Mouse (Mus musculus) kidney, postnatal 0 days (tissue): Measurements from ENCODE around the gene Ptges3l. TPM values are rescaled to one million over a fixed set of nuclear protein-coding genes. Genes with fewer than 3 reads are reported as not detected.
A peak's percentile ranks its signal among the peaks of the same experiment; 100 is the strongest.
"Not testable (repeated sequence)": the region's sequence is repeated elsewhere in the genome, so short reads cannot be mapped to it uniquely, and the experiment has no call there.

ENCODE experiments used
- ATAC-seq: fragments of 200-750 bp; cut with Nextera tagmentation; replicated peaks from 2 replicates; pipeline ENCODE4 v1.8.0; 2017; ENCODE audit warnings: low read depth, moderate number of reproducible peaks, moderate TSS enrichment, moderate library complexity; ENCODE audit not compliant: low FRiP score
- DNase-seq: peaks from one replicate; pipeline ENCODE4 v3.0.0-alpha.2; 2016; ENCODE audit warnings: low spot score
- H3K27ac ChIP-seq: fragments of 300-500 bp; sonication (generic); 2 replicates; pipeline ENCODE4 v1.5.1; 2014; ENCODE audit warnings: mild to moderate bottlenecking
- H3K27me3 ChIP-seq: fragments of 300-500 bp; sonication (generic); 2 replicates; pipeline ENCODE4 v1.6.1; 2014; ENCODE audit warnings: low read length, mixed read lengths; ENCODE audit not compliant: insufficient read depth
- H3K36me3 ChIP-seq: fragments of 300-500 bp; sonication (generic); 2 replicates; pipeline ENCODE4 v1.6.1; 2014; ENCODE audit warnings: low read length, mixed read lengths; ENCODE audit not compliant: insufficient read depth
- H3K4me1 ChIP-seq: fragments of 300-500 bp; sonication (generic); replicated peaks from 2 replicates; pipeline ENCODE4 v1.6.1; 2014; ENCODE audit warnings: antibody characterized with exemption, low read length, mixed read lengths; ENCODE audit not compliant: insufficient read depth
- H3K4me2 ChIP-seq: fragments of 300-500 bp; sonication (generic); 2 replicates; pipeline ENCODE4 v1.6.1; 2014; ENCODE audit warnings: mild to moderate bottlenecking, low read length, moderate library complexity, mixed read lengths
- H3K4me3 ChIP-seq: fragments of 300-500 bp; sonication (generic); replicated peaks from 2 replicates; pipeline ENCODE4 v1.5.1; 2014; ENCODE audit warnings: low read depth, low read length
- H3K9ac ChIP-seq: fragments of 300-500 bp; sonication (generic); 2 replicates; pipeline ENCODE4 v1.6.1; 2014; ENCODE audit warnings: low read depth, low read length
- H3K9me3 ChIP-seq: fragments of 300-500 bp; sonication (generic); replicated peaks from 2 replicates; pipeline ENCODE4 v1.6.1; 2016; ENCODE audit warnings: low read length, inconsistent platforms, mixed read lengths
- CTCF ChIP-seq: IDR thresholded peaks from 2 replicates; pipeline ENCODE4 v1.5.1; 2016; ENCODE audit warnings: antibody characterized with exemption, low read depth, mild to moderate bottlenecking, moderate library complexity
- WGBS: fragments of 180-500 bp; shearing (Covaris S2); extraction: QIAGEN DNeasy Blood & Tissue Kit; methylation state at CpG from one replicate; pipeline ENCODE4 v1.1.7; 2014; 5-methylcytosine and 5-hydroxymethylcytosine counted together
- polyA plus RNA-seq: library from polyadenylated mRNA; unstranded; fragments of >200 nt; fragmentation: Nextera tagmentation; extraction: Ambion mirVana; gene quantifications from 2 replicates; pipeline ENCODE4 v1.2.1, GENCODE M21; 2015

Ptges3l gene
- polyA plus RNA-seq, 1 experiment from 2014 or later, result 8.7 TPM

- no peak overlapping the region for H3K9ac ChIP-seq
- no peaks in the 10 kb centered on the region for H3K36me3 ChIP-seq
- no peak overlapping the region for H3K4me3 ChIP-seq
- no peak for ATAC-seq
- H3K27ac ChIP-seq, result no peak overlapping the region
- 58% methylated on average over 4 of the region's 4 CpGs for WGBS
- DNase-seq, result no peak
- no peaks in the 10 kb centered on the region for H3K27me3 ChIP-seq
- H3K4me1 ChIP-seq, result peaks cover 9% of the 10 kb centered on the region; the same call in 1 of the 2 replicates
- no peak for TF ChIP-seq CTCF
- H3K9me3 ChIP-seq, result no peaks in the 10 kb centered on the region
- peak overlapping the region; percentile 92 for H3K4me2 ChIP-seq
These were observed 44.0 kb upstream of the Ptges3l start for GRCm38 (mm10) chr11:101469155-101469554.

GRCm38 (mm10) chr11:101468731-101469130, 43.6 kb upstream of the Ptges3l start:
- Histone ChIP-seq H3K27ac (no peak overlapping the region), H3K4me2 (peak overlapping the region; percentile 92), H3K36me3 (no peaks in the 10 kb centered on the region), H3K27me3 (no peaks in the 10 kb centered on the region), H3K4me3 (peak overlapping the region; percentile 82), H3K9me3 (no peaks in the 10 kb centered on the region), H3K4me1 (peaks cover 13% of the 10 kb centered on the region; the same call in 1 of the 2 replicates), H3K9ac (peak overlapping the region; percentile 67)
- DNase-seq, result no peak
- TF ChIP-seq CTCF, result no peak
- WGBS, result 7% methylated on average over 12 of the region's 13 CpGs
- no peak for ATAC-seq

- under 1% methylated on average over 30 of the region's 31 CpGs for WGBS
- TF ChIP-seq CTCF, result no peak
- peak; percentile 37 for DNase-seq
These were observed 43.1 kb upstream of the Ptges3l start for GRCm38 (mm10) chr11:101468263-101468688.

GRCm38 (mm10) chr11:101467477-101468262, 42.5 kb upstream of the Ptges3l start:
- DNase-seq (peak; percentile 83), ATAC-seq (peak; percentile 57)
- Histone ChIP-seq H3K27me3 (no peaks in the 10 kb centered on the region), H3K9me3 (no peaks in the 10 kb centered on the region), H3K9ac (peak overlapping the region; percentile 67), H3K4me3 (peak overlapping the region; percentile 82), H3K27ac (peak overlapping the region; percentile 50; the same call in 1 of the 2 replicates), H3K4me1 (peaks cover 19% of the 10 kb centered on the region), H3K4me2 (peak overlapping the region; percentile 92), H3K36me3 (no peaks in the 10 kb centered on the region)
- WGBS, result 2% methylated on average over 50 of the region's 54 CpGs
- peak; percentile 65; the same call in 1 of the 2 replicates for TF ChIP-seq CTCF

More at GRCm38 (mm10) chr11:101468263-101468688, 43.1 kb upstream of the Ptges3l start:
- peak overlapping the region; percentile 92 for H3K4me2 ChIP-seq
- H3K27ac ChIP-seq, result 0 out of 2 replicates have a peak overlapping the region, but pooled peaks have one; percentile 50
- no peaks in the 10 kb centered on the region for H3K9me3 ChIP-seq
- no peak for ATAC-seq
- no peaks in the 10 kb centered on the region for H3K36me3 ChIP-seq
- no peaks in the 10 kb centered on the region for H3K27me3 ChIP-seq
- H3K4me1 ChIP-seq, result peaks cover 17% of the 10 kb centered on the region; the same call in 1 of the 2 replicates
- H3K9ac ChIP-seq, result peak overlapping the region; percentile 67
- H3K4me3 ChIP-seq, result peak overlapping the region; percentile 82

GRCm38 (mm10) chr11:101466552-101466950, 41.4 kb upstream of the Ptges3l start:
- H3K9ac ChIP-seq, H3K36me3 ChIP-seq, ATAC-seq, DNase-seq, H3K27me3 ChIP-seq, H3K9me3 ChIP-seq, H3K27ac ChIP-seq: not testable (repeated sequence)
- Histone ChIP-seq H3K4me3 (peak overlapping the region; percentile 83; the same call in 1 of the 2 replicates), H3K4me2 (peak overlapping the region; percentile 97), H3K4me1 (peaks cover 24% of the 10 kb centered on the region)
- WGBS, result 57% methylated on average over 5 of the region's 5 CpGs

- Histone ChIP-seq H3K9me3 (no peaks in the 10 kb centered on the region), H3K4me1 (peaks cover 24% of the 10 kb centered on the region), H3K9ac (peak within 1 kb of the TSS; percentile 78), H3K4me2 (peak within 1 kb of the TSS; percentile 97), H3K27ac (peak within 1 kb of the TSS; percentile 88), H3K36me3 (0 out of 2 replicates have a peak, but pooled peaks cover 4% of the 10 kb centered on the region), H3K4me3 (peak within 1 kb of the TSS; percentile 83), H3K27me3 (no peaks in the 10 kb centered on the region)
- no peak for TF ChIP-seq CTCF
- ATAC-seq (peak; percentile 46; the same call in 1 of the 2 replicates), DNase-seq (peak; percentile 82)
- whole genome bisulfite sequencing, result 1% methylated on average over 60 of the region's 60 CpGs
These were observed 40.9 kb upstream of the Ptges3l start, which contains the start of gene Vat1 for GRCm38 (mm10) chr11:101465869-101466551. Gene Vat1 (minus strand): TSS chr11:101466230.
